Mouse (Mus musculus) limb, embryonic 14.5 days (tissue): ENCODE data around the gene Nde1. TPM values are rescaled to one million over a fixed set of nuclear protein-coding genes. Genes with fewer than 3 reads are reported as not detected.
A peak's percentile ranks its signal among the peaks of the same experiment; 100 is the strongest.

ENCODE experiments used
- ATAC-seq: fragments of 200-750 bp; cut with Nextera tagmentation; 2 replicates; pipeline ENCODE4 v1.8.0; 2017; ENCODE audit warnings: low read depth, moderate number of reproducible peaks, moderate TSS enrichment; ENCODE audit not compliant: low FRiP score
- DNase-seq: peaks from one replicate; pipeline ENCODE4 v3.0.0-alpha.2; 2015; ENCODE audit warnings: low spot score
- H3K27ac ChIP-seq: fragments of 300-500 bp; sonication (generic); replicated peaks from 2 replicates; pipeline ENCODE4 v1.5.1; 2014; ENCODE audit warnings: low read depth, mild to moderate bottlenecking, low read length, moderate library complexity, mixed read lengths
- H3K27me3 ChIP-seq: fragments of 300-500 bp; sonication (generic); 2 replicates; pipeline ENCODE4 v1.6.1; 2014; ENCODE audit warnings: low read length, mixed read lengths; ENCODE audit not compliant: control insufficient read depth, insufficient read depth
- H3K36me3 ChIP-seq: fragments of 300-500 bp; sonication (generic); 2 replicates; pipeline ENCODE4 v1.6.1; 2014; ENCODE audit warnings: mild to moderate bottlenecking, low read length, moderate library complexity, mixed read lengths; ENCODE audit not compliant: control insufficient read depth, insufficient read depth
- H3K4me1 ChIP-seq: fragments of 300-500 bp; sonication (generic); 2 replicates; pipeline ENCODE4 v1.6.1; 2014; ENCODE audit warnings: antibody characterized with exemption, low read length, mixed read lengths; ENCODE audit not compliant: control insufficient read depth, insufficient read depth
- H3K4me2 ChIP-seq: fragments of 300-500 bp; sonication (generic); replicated peaks from 2 replicates; pipeline ENCODE4 v1.6.1; 2014; ENCODE audit warnings: low read depth, mild to moderate bottlenecking, low read length, moderate library complexity; ENCODE audit not compliant: severe bottlenecking
- H3K4me3 ChIP-seq: fragments of 300-500 bp; sonication (generic); replicated peaks from 2 replicates; pipeline ENCODE4 v1.5.1; 2014; ENCODE audit warnings: low read length
- H3K9ac ChIP-seq: fragments of 300-500 bp; sonication (generic); 2 replicates; pipeline ENCODE4 v1.6.1; 2014; ENCODE audit warnings: mild to moderate bottlenecking, low read depth, low read length, moderate library complexity; ENCODE audit not compliant: severe bottlenecking
- H3K9me3 ChIP-seq: fragments of 300-500 bp; sonication (generic); 2 replicates; pipeline ENCODE4 v1.6.1; 2016; ENCODE audit warnings: low read length; ENCODE audit not compliant: control insufficient read depth
- POLR2A ChIP-seq: fragments of 200-500 bp; IDR thresholded peaks from 2 replicates; pipeline ENCODE4 v1.8.0; 2012; ENCODE audit warnings: inconsistent platforms, mild to moderate bottlenecking, moderate library complexity, borderline replicate concordance; ENCODE audit not compliant: insufficient read depth, insufficient read length; ENCODE audit errors: extremely low read depth
- WGBS: fragments of 180-500 bp; shearing (Covaris S2); extraction: QIAGEN DNeasy Blood & Tissue Kit; methylation state at CpG from one replicate; pipeline ENCODE4 v1.1.7; 2014; 5-methylcytosine and 5-hydroxymethylcytosine counted together
- polyA plus RNA-seq, 2 experiments: library from polyadenylated mRNA; depleted of rRNA in 1 of 2; stranded (reverse) in 1 of 2; unstranded in 1 of 2; fragments of >200 nt; fragmentation: Nextera tagmentation in 1 of 2; extraction: Ambion mirVana in 1 of 2; gene quantifications; 2 replicates each; pipeline versions ENCODE4 v1.2.1 to v1.2.3; 2012 to 2014

The Nde1 gene
- polyA plus RNA-seq (2012; rRNA removed) (89.1 and 93.9 TPM in 2 replicates), polyA plus RNA-seq (2014; fragmentation: Nextera tagmentation; extraction: Ambion mirVana) (89.9 and 95.6 TPM in 2 replicates)

GRCm38 (mm10) chr16:14162988-14163416 lies at the start of gene Nde1, which contains the start of gene Marf1:
Gene Nde1, plus strand, starts transcription at chr16:14163275.
Gene Marf1, minus strand, starts transcription at chr16:14163351.
- TF ChIP-seq POLR2A: peak; percentile 96; the same call in 1 of the 2 replicates
- peaks cover 6% of the 10 kb centered on the region for H3K36me3 ChIP-seq
- DNase-seq (peak; percentile 94), ATAC-seq (peak; percentile 90)
- no peaks in the 10 kb centered on the region for H3K9me3 ChIP-seq
- H3K4me2 ChIP-seq: peak within 1 kb of the TSS; percentile 72
- H3K4me3 ChIP-seq: peak within 1 kb of the TSS; percentile 71
- WGBS: under 1% methylated on average over 25 of the region's 43 CpGs
- H3K27me3 ChIP-seq: no peaks in the 10 kb centered on the region
- H3K9ac ChIP-seq: peak within 1 kb of the TSS; percentile 86
- peak within 1 kb of the TSS; percentile 81 for H3K27ac ChIP-seq
- peaks cover 19% of the 10 kb centered on the region for H3K4me1 ChIP-seq

GRCm38 (mm10) chr16:14117299-14117698 lies 45.8 kb upstream of the Nde1 start:
- H3K4me1 ChIP-seq: no peaks in the 10 kb centered on the region
- no peak overlapping the region for H3K4me3 ChIP-seq
- no peaks in the 10 kb centered on the region for H3K9me3 ChIP-seq
- 68% methylated on average over 2 of the region's 2 CpGs for WGBS
- no peak overlapping the region for H3K4me2 ChIP-seq
- TF ChIP-seq POLR2A: no peak
- H3K36me3 ChIP-seq: peaks cover 81% of the 10 kb centered on the region
- H3K9ac ChIP-seq: no peak overlapping the region
- ATAC-seq (no peak), DNase-seq (no peak)
- H3K27ac ChIP-seq: no peak overlapping the region
- no peaks in the 10 kb centered on the region for H3K27me3 ChIP-seq

- no peak for TF ChIP-seq POLR2A
These were observed 42.1 kb upstream of the Nde1 start for GRCm38 (mm10) chr16:14120941-14121340.

GRCm38 (mm10) chr16:14121563-14121962 lies 41.5 kb upstream of the Nde1 start:
- WGBS: 96% methylated on average over 7 of the region's 7 CpGs

More at GRCm38 (mm10) chr16:14120941-14121340, 42.1 kb upstream of the Nde1 start:
- Histone ChIP-seq H3K4me1 (no peaks in the 10 kb centered on the region), H3K4me3 (no peak overlapping the region), H3K27me3 (no peaks in the 10 kb centered on the region), H3K9me3 (no peaks in the 10 kb centered on the region), H3K9ac (no peak overlapping the region), H3K27ac (no peak overlapping the region), H3K4me2 (no peak overlapping the region), H3K36me3 (peaks cover 88% of the 10 kb centered on the region)
- WGBS: 92% methylated on average over 5 of the region's 5 CpGs
- ATAC-seq (no peak), DNase-seq (no peak)

GRCm38 (mm10) chr16:14122586-14122985 lies 40.5 kb upstream of the Nde1 start:
- H3K9ac ChIP-seq: no peak overlapping the region
- no peak for TF ChIP-seq POLR2A
- peaks cover 89% of the 10 kb centered on the region for H3K36me3 ChIP-seq
- no peaks in the 10 kb centered on the region for H3K9me3 ChIP-seq
- H3K27me3 ChIP-seq: no peaks in the 10 kb centered on the region
- no peak for ATAC-seq
- H3K4me3 ChIP-seq: no peak overlapping the region
- H3K4me1 ChIP-seq: no peaks in the 10 kb centered on the region
- H3K27ac ChIP-seq: no peak overlapping the region
- no peak overlapping the region for H3K4me2 ChIP-seq
- no peak for DNase-seq

More at GRCm38 (mm10) chr16:14121563-14121962, 41.5 kb upstream of the Nde1 start:
- H3K9me3 ChIP-seq: no peaks in the 10 kb centered on the region
- no peaks in the 10 kb centered on the region for H3K4me1 ChIP-seq
- no peak overlapping the region for H3K4me3 ChIP-seq
- ATAC-seq (no peak), DNase-seq (no peak)
- no peak overlapping the region for H3K4me2 ChIP-seq
- peaks cover 89% of the 10 kb centered on the region for H3K36me3 ChIP-seq
- no peaks in the 10 kb centered on the region for H3K27me3 ChIP-seq
- H3K27ac ChIP-seq: no peak overlapping the region
- TF ChIP-seq POLR2A: no peak
- H3K9ac ChIP-seq: no peak overlapping the region

- no peak for TF ChIP-seq POLR2A
These were observed 39.2 kb upstream of the Nde1 start for GRCm38 (mm10) chr16:14123901-14124300.

More at GRCm38 (mm10) chr16:14123901-14124300, 39.2 kb upstream of the Nde1 start:
- DNase-seq (no peak), ATAC-seq (no peak)
- Histone ChIP-seq H3K4me3 (no peak overlapping the region), H3K4me2 (no peak overlapping the region), H3K4me1 (no peaks in the 10 kb centered on the region), H3K27ac (no peak overlapping the region), H3K9ac (no peak overlapping the region), H3K9me3 (no peaks in the 10 kb centered on the region), H3K27me3 (no peaks in the 10 kb centered on the region), H3K36me3 (peaks cover 95% of the 10 kb centered on the region)
- 94% methylated on average over 2 of the region's 2 CpGs for WGBS
